Mouse (Mus musculus) hindbrain, embryonic 16.5 days (tissue): ENCODE data around the gene Sgcg. TPM values are rescaled to one million over a fixed set of nuclear protein-coding genes. Genes with fewer than 3 reads are reported as not detected.

Experiments
- ATAC-seq: fragments of 200-750 bp; cut with Nextera tagmentation; 2 replicates; pipeline ENCODE4 v1.8.0; 2017; ENCODE audit warnings: moderate TSS enrichment, moderate library complexity
- H3K27ac ChIP-seq: fragments of 300-500 bp; sonication (generic); 2 replicates; pipeline ENCODE4 v1.5.1; 2014; ENCODE audit warnings: low read depth, mild to moderate bottlenecking, control low read depth, low read length, moderate library complexity
- H3K27me3 ChIP-seq: fragments of 300-500 bp; sonication (generic); replicated peaks from 2 replicates; pipeline ENCODE4 v1.6.1; 2014; ENCODE audit warnings: low read length; ENCODE audit not compliant: control insufficient read depth, insufficient read depth
- H3K36me3 ChIP-seq: fragments of 300-500 bp; sonication (generic); 2 replicates; pipeline ENCODE4 v1.6.1; 2014; ENCODE audit warnings: mild to moderate bottlenecking, low read length, moderate library complexity, mixed read lengths; ENCODE audit not compliant: control insufficient read depth, insufficient read depth
- H3K4me1 ChIP-seq: fragments of 300-500 bp; sonication (generic); 2 replicates; pipeline ENCODE4 v1.6.1; 2014; ENCODE audit warnings: low read depth, low read length; ENCODE audit not compliant: control insufficient read depth, insufficient read depth
- H3K4me2 ChIP-seq: fragments of 300-500 bp; sonication (generic); 2 replicates; pipeline ENCODE4 v1.6.1; 2014; ENCODE audit warnings: mild to moderate bottlenecking, low read length, control low read depth, moderate library complexity
- H3K4me3 ChIP-seq: fragments of 300-500 bp; sonication (generic); 2 replicates; pipeline ENCODE4 v1.5.1; 2014; ENCODE audit warnings: mild to moderate bottlenecking, low read length, control low read depth, moderate library complexity
- H3K9ac ChIP-seq: fragments of 300-500 bp; sonication (generic); 2 replicates; pipeline ENCODE4 v1.6.1; 2014; ENCODE audit warnings: low read depth, mild to moderate bottlenecking, control low read depth, low read length, moderate library complexity
- H3K9me3 ChIP-seq: fragments of 300-500 bp; sonication (generic); 2 replicates; pipeline ENCODE4 v1.6.1; 2014; ENCODE audit warnings: mild to moderate bottlenecking, low read length, moderate library complexity; ENCODE audit not compliant: control insufficient read depth
- WGBS: fragments of 180-500 bp; shearing (Covaris S2); extraction: QIAGEN DNeasy Blood & Tissue Kit; methylation state at CpG from one replicate; pipeline ENCODE4 v1.1.7; 2014; 5-methylcytosine and 5-hydroxymethylcytosine counted together
- polyA plus RNA-seq: library from polyadenylated mRNA; unstranded; fragments of >200 nt; fragmentation: Nextera tagmentation; extraction: Ambion mirVana; gene quantifications from 2 replicates; pipeline ENCODE4 v1.2.1, GENCODE M21; 2015

Gene Sgcg
- polyA plus RNA-seq, 1 experiment from 2014 or later, result 0.18 TPM

GRCm38 (mm10) chr14:61237101-61237654 is 21.1 kb downstream of the Sgcg start:
- H3K27ac ChIP-seq, result no peak overlapping the region
- H3K9ac ChIP-seq, result no peak overlapping the region
- ATAC-seq, result no peak
- H3K27me3 ChIP-seq, result no peaks in the 10 kb centered on the region
- no peak overlapping the region for H3K4me2 ChIP-seq
- peaks cover under 1% of the 10 kb centered on the region for H3K4me1 ChIP-seq
- H3K36me3 ChIP-seq, result no peaks in the 10 kb centered on the region
- H3K9me3 ChIP-seq, result no peaks in the 10 kb centered on the region
- WGBS, result 9% methylated on average over 4 of the region's 4 CpGs
- no peak overlapping the region for H3K4me3 ChIP-seq

- Histone ChIP-seq H3K9me3 (no peaks in the 10 kb centered on the region), H3K9ac (no peak overlapping the region), H3K36me3 (no peaks in the 10 kb centered on the region), H3K4me3 (no peak overlapping the region), H3K4me2 (no peak overlapping the region), H3K27ac (no peak overlapping the region), H3K4me1 (peaks cover 2% of the 10 kb centered on the region), H3K27me3 (no peaks in the 10 kb centered on the region)
- no peak for ATAC-seq
- 53% methylated on average over 5 of the region's 5 CpGs for WGBS
Observed at GRCm38 (mm10) chr14:61235846-61236474, 22.3 kb downstream of the Sgcg start.

GRCm38 (mm10) chr14:61232016-61232568 is 26.2 kb downstream of the Sgcg start:
- H3K27ac ChIP-seq, result no peak overlapping the region
- peaks cover 2% of the 10 kb centered on the region; the same call in 1 of the 2 replicates for H3K4me1 ChIP-seq
- no peaks in the 10 kb centered on the region for H3K9me3 ChIP-seq
- no peak overlapping the region for H3K4me2 ChIP-seq
- no peak for ATAC-seq
- 76% methylated on average over 13 of the region's 13 CpGs for WGBS
- no peak overlapping the region for H3K9ac ChIP-seq
- no peaks in the 10 kb centered on the region for H3K36me3 ChIP-seq
- H3K27me3 ChIP-seq, result no peaks in the 10 kb centered on the region
- H3K4me3 ChIP-seq, result no peak overlapping the region

- Histone ChIP-seq H3K27ac (no peak overlapping the region), H3K4me2 (no peak overlapping the region), H3K27me3 (no peaks in the 10 kb centered on the region), H3K9me3 (no peaks in the 10 kb centered on the region), H3K4me1 (peaks cover 2% of the 10 kb centered on the region; the same call in 1 of the 2 replicates), H3K9ac (no peak overlapping the region), H3K36me3 (no peaks in the 10 kb centered on the region), H3K4me3 (no peak overlapping the region)
- ATAC-seq, result no peak
- WGBS, result 92% methylated on average over 4 of the region's 4 CpGs
Observed at GRCm38 (mm10) chr14:61230179-61230578, 28.1 kb downstream of the Sgcg start.

GRCm38 (mm10) chr14:61229763-61230162 is 28.5 kb downstream of the Sgcg start:
- H3K27ac ChIP-seq, result no peak overlapping the region
- no peaks in the 10 kb centered on the region for H3K9me3 ChIP-seq
- 94% methylated on average over 5 of the region's 5 CpGs for WGBS
- H3K9ac ChIP-seq, result no peak overlapping the region
- ATAC-seq, result no peak
- no peak overlapping the region for H3K4me2 ChIP-seq
- H3K4me1 ChIP-seq, result peaks cover 2% of the 10 kb centered on the region; the same call in 1 of the 2 replicates
- H3K4me3 ChIP-seq, result no peak overlapping the region
- H3K36me3 ChIP-seq, result no peaks in the 10 kb centered on the region
- H3K27me3 ChIP-seq, result no peaks in the 10 kb centered on the region

- Histone ChIP-seq H3K4me1 (no peaks in the 10 kb centered on the region), H3K27me3 (no peaks in the 10 kb centered on the region), H3K36me3 (no peaks in the 10 kb centered on the region), H3K9ac (no peak overlapping the region), H3K9me3 (no peaks in the 10 kb centered on the region), H3K4me2 (no peak overlapping the region), H3K4me3 (no peak overlapping the region), H3K27ac (no peak overlapping the region)
- no peak for ATAC-seq
- 80% methylated on average over 1 of the region's 1 CpGs for WGBS
Observed at GRCm38 (mm10) chr14:61226151-61226550, 32.1 kb downstream of the Sgcg start.

GRCm38 (mm10) chr14:61224387-61225077 is 33.8 kb downstream of the Sgcg start:
- Histone ChIP-seq H3K4me3 (no peak overlapping the region), H3K27me3 (no peaks in the 10 kb centered on the region), H3K4me1 (no peaks in the 10 kb centered on the region), H3K27ac (no peak overlapping the region), H3K9ac (no peak overlapping the region), H3K9me3 (no peaks in the 10 kb centered on the region), H3K4me2 (no peak overlapping the region), H3K36me3 (no peaks in the 10 kb centered on the region)
- ATAC-seq, result no peak
- 70% methylated on average over 5 of the region's 5 CpGs for whole genome bisulfite sequencing

- Histone ChIP-seq H3K27ac (no peak overlapping the region), H3K4me2 (no peak overlapping the region), H3K9ac (no peak overlapping the region), H3K9me3 (no peaks in the 10 kb centered on the region), H3K27me3 (no peaks in the 10 kb centered on the region), H3K36me3 (no peaks in the 10 kb centered on the region), H3K4me1 (no peaks in the 10 kb centered on the region), H3K4me3 (no peak overlapping the region)
- no peak for ATAC-seq
- 68% methylated on average over 4 of the region's 4 CpGs for WGBS
Observed at GRCm38 (mm10) chr14:61223740-61224139, 34.5 kb downstream of the Sgcg start.

GRCm38 (mm10) chr14:61222506-61222905 is 35.8 kb downstream of the Sgcg start:
- no peaks in the 10 kb centered on the region for H3K4me1 ChIP-seq
- no peak overlapping the region for H3K4me2 ChIP-seq
- no peak overlapping the region for H3K27ac ChIP-seq
- H3K9me3 ChIP-seq, result no peaks in the 10 kb centered on the region
- no peak for ATAC-seq
- no peak overlapping the region for H3K4me3 ChIP-seq
- H3K9ac ChIP-seq, result no peak overlapping the region
- H3K36me3 ChIP-seq, result no peaks in the 10 kb centered on the region
- no peaks in the 10 kb centered on the region for H3K27me3 ChIP-seq
- 64% methylated on average over 6 of the region's 6 CpGs for WGBS
